ENCODE assay signal across 12 mouse cellular contexts in genomic region chr5:125578661-125579060, GRCm38 (mm10). TPM values are rescaled to one million over a fixed set of nuclear protein-coding genes. Genes with fewer than 3 reads are reported as not detected.
DNase-seq lines count a peak whose midpoint lies in the region; ATAC-seq and TF ChIP-seq lines count a peak whose summit lies in the region.
"Had no signal": no experiment of that assay in that cellular context is flagged by ENCODE, and none has a peak within 500 bp of the region (broad histone marks: within the 10 kb centered on the region; RNA-seq: fewer than 3 reads in every experiment).

No protein-coding gene starts in this region.

- intact Hi-C loops in left cerebral cortex, postnatal 25 days (cut with DNase I): loop anchor here (2.0 to 5.0 kb wide), 2 partner anchors 44 to 179 kb away; no protein-coding TSS in a partner anchor

- no peaks in the 10 kb centered on the region for H3K27me3 ChIP-seq in midbrain, embryonic 11.5 days (ENCODE audit: control insufficient read depth, insufficient read depth, low read length)
- no peaks in the 10 kb centered on the region for H3K27me3 ChIP-seq in midbrain, embryonic 15.5 days (replicated peaks)
- H3K27me3 ChIP-seq: neural tube, embryonic 13.5 days had no signal

- H3K27ac ChIP-seq in midbrain, embryonic 11.5 days (ENCODE audit: low read depth, low read length): no peak overlapping the region
- no peak overlapping the region for H3K27ac ChIP-seq in midbrain, embryonic 15.5 days
- H3K27ac ChIP-seq in layer of hippocampus, adult 2 months: peak overlapping the region; percentile 81
- H3K27ac ChIP-seq: midbrain, embryonic 10.5 days; neural tube, embryonic 13.5 days had no signal

- TF ChIP-seq CTCF in layer of hippocampus, adult 2 months (conservative IDR thresholded peaks at IDR 0.05): no peak

- H3K4me1 ChIP-seq in midbrain, embryonic 11.5 days (ENCODE audit: control insufficient read depth, insufficient read depth, low read length): no peaks in the 10 kb centered on the region; the same call in 1 of the 2 replicates
- peaks cover 13% of the 10 kb centered on the region; the same call in 1 of the 2 replicates for H3K4me1 ChIP-seq in midbrain, embryonic 15.5 days

- no peak for ATAC-seq in midbrain, embryonic 11.5 days (ENCODE audit: low FRiP score)
- no peak for ATAC-seq in midbrain, embryonic 15.5 days (replicated peaks)

- H3K9me3 ChIP-seq in midbrain, embryonic 11.5 days (ENCODE audit: control insufficient read depth, low read length): no peaks in the 10 kb centered on the region
- H3K9me3 ChIP-seq in midbrain, embryonic 15.5 days: no peaks in the 10 kb centered on the region
- H3K9me3 ChIP-seq: neural tube, embryonic 13.5 days had no signal

- DNase-seq in midbrain, embryonic 11.5 days (ENCODE audit: low spot score, missing footprints): peak; percentile 14
- peak; percentile 57 to 67 for DNase-seq in layer of hippocampus, adult 2 months (ENCODE audit: low spot score in 2 of 2)
- peak; percentile 71 to 90 for DNase-seq in left cerebral cortex, postnatal 25 days (ENCODE audit: low spot score in 2 of 2)
- no peak for DNase-seq in heart, adult 9 months (ENCODE audit: low spot score in 2 of 2)
- no peak for DNase-seq in ovary, postnatal 36 days (ENCODE audit: low spot score)
- DNase-seq in thymus, adult 18-20 months: no peak

- no peak overlapping the region for H3K9ac ChIP-seq in midbrain, embryonic 11.5 days (ENCODE audit: low read length)
- H3K9ac ChIP-seq in midbrain, embryonic 15.5 days: no peak overlapping the region
- H3K9ac ChIP-seq: lung, embryonic 14.5 days; neural tube, embryonic 13.5 days had no signal

- H3K4me3 ChIP-seq in midbrain, embryonic 11.5 days (ENCODE audit: low read depth, low read length): no peak overlapping the region
- no peak overlapping the region for H3K4me3 ChIP-seq in midbrain, embryonic 15.5 days
- H3K4me3 ChIP-seq in layer of hippocampus, adult 2 months: no peak overlapping the region
- H3K4me3 ChIP-seq: midbrain, embryonic 10.5 days; neural tube, embryonic 13.5 days had no signal

- H3K36me3 ChIP-seq in midbrain, embryonic 11.5 days (ENCODE audit: control insufficient read depth, insufficient read depth, low read length): no peaks in the 10 kb centered on the region
- H3K36me3 ChIP-seq in midbrain, embryonic 15.5 days (replicated peaks): no peaks in the 10 kb centered on the region
- H3K36me3 ChIP-seq: midbrain, embryonic 10.5 days; neural tube, embryonic 13.5 days had no signal

- WGBS in midbrain, embryonic 11.5 days: 86% methylated on average over 13 of the region's 13 CpGs
- 86% methylated on average over 13 of the region's 13 CpGs for WGBS in midbrain, embryonic 15.5 days

- H3K4me2 ChIP-seq in midbrain, embryonic 11.5 days: no peak overlapping the region
- H3K4me2 ChIP-seq in midbrain, embryonic 15.5 days: no peak overlapping the region
- H3K4me2 ChIP-seq: lung, embryonic 14.5 days; neural tube, embryonic 13.5 days had no signal

RNA-seq across cellular contexts. Expression of gene Tmem132b, which starts 47.1 kb away (rescaled TPM):
- 0.42 and 0.50 TPM in 2 replicates for polyA plus RNA-seq in midbrain, embryonic 11.5 days (2014; fragmentation: Nextera tagmentation; extraction: Ambion mirVana)
- polyA plus RNA-seq in midbrain, embryonic 15.5 days (2015; fragmentation: Nextera tagmentation; extraction: Ambion mirVana): 6.8 and 8.1 TPM in 2 replicates
- 100 to 1,000 TPM; 117 to 127 TPM for total RNA-seq in layer of hippocampus, adult 2 months (2021)
- 100 to 1,000 TPM; 125 to 141 TPM for total RNA-seq in left cerebral cortex, postnatal 25 days (2021)
- total RNA-seq: CH12.LX had no signal
- polyA plus RNA-seq: heart, embryonic 16.5 days; lung, embryonic 14.5 days had no signal

Comparison
In these comparisons a context has a peak if more than half of its experiments do, and no peak if none do; other contexts are left out.
1. DNase-seq: peak in midbrain, embryonic 11.5 days (single experiment), layer of hippocampus, adult 2 months (2 of 2) and left cerebral cortex, postnatal 25 days (2 of 2); none in heart, adult 9 months (0 of 2), ovary, postnatal 36 days (single experiment) and thymus, adult 18-20 months (0 of 2).